ENCODE assay signal across 24 mouse cellular contexts in the genomic region with DNA sequence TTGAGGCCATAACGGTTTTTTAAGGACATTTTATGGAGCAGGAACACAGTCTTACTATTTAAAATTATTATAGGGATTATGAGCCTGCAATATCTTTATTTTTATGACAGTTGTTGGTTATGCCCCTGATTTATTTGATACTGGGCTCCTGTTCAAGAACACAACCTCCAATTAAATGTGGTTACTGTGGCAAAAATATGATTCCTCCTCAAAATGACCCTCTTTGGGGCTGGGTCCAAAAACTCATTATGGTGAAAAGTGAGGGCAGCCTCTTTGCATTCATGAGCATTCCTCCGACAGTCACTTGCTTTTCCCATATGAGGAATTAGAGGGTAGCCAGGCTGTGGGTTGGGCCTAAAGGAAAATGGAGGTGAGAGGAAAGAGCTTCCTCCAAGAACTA.
DNase-seq lines count a peak whose midpoint lies in the region; ATAC-seq and TF ChIP-seq lines count a peak whose summit lies in the region.
"Had no signal": no experiment of that assay in that cellular context is flagged by ENCODE, and none has a peak within 500 bp of the region (broad histone marks: within the 10 kb centered on the region; RNA-seq: fewer than 3 reads in every experiment).

No protein-coding gene starts in this region.

- no peaks in the 10 kb centered on the region for H3K9me3 ChIP-seq in lung, embryonic 14.5 days (ENCODE audit: low read depth, low read length)
- H3K9me3 ChIP-seq: embryonic facial prominence, embryonic 13.5 days; forebrain, embryonic 10.5 days; G1E; heart, embryonic 15.5 days; hindbrain, embryonic 13.5 days had no signal

- H3K27me3 ChIP-seq in lung, embryonic 14.5 days (ENCODE audit: insufficient read depth, low read length) = no peaks in the 10 kb centered on the region
- H3K27me3 ChIP-seq: embryonic facial prominence, embryonic 13.5 days; heart, embryonic 15.5 days; hindbrain, embryonic 13.5 days; Patski had no signal

- peak; percentile 33 for DNase-seq in lung, embryonic 14.5 days
- DNase-seq in lung, adult 2 months = no peak
- DNase-seq in Muller cell, postnatal 12 days (ENCODE audit: inconsistent ontology term) = peak; percentile 75
- peak; percentile 66 for DNase-seq in adipocyte (ENCODE audit: low spot score)
- DNase-seq in kidney, postnatal 14 days = no peak
- no peak for DNase-seq in urinary bladder, postnatal 10 days (ENCODE audit: low spot score)
- DNase-seq: adrenal gland, adult 8-10 months; B cell, adult 2 months; cerebellum, adult 11 months; cerebellum, adult 8-10 months; cerebellum, postnatal 14 days; heart, adult 2 months; heart, postnatal 14 days had no signal

- WGBS in lung, embryonic 14.5 days = 51% methylated on average over 2 of the region's 2 CpGs
- 64% methylated on average over 2 of the region's 2 CpGs for WGBS in lung, adult 2 months

- TF ChIP-seq CTCF in lung, embryonic 14.5 days (IDR thresholded peaks at IDR 0.05; ENCODE audit: low read depth) = no peak
- TF ChIP-seq CTCF in lung, adult 2 months (IDR thresholded peaks at IDR 0.05; ENCODE audit: insufficient read depth, low read length) = no peak

- no peaks in the 10 kb centered on the region for H3K36me3 ChIP-seq in lung, embryonic 14.5 days (ENCODE audit: insufficient read depth)
- H3K36me3 ChIP-seq: embryonic facial prominence, embryonic 13.5 days; forebrain, embryonic 10.5 days; G1E; heart, embryonic 15.5 days; hindbrain, embryonic 13.5 days had no signal

- TF ChIP-seq POLR2A in lung, adult 2 months (IDR thresholded peaks at IDR 0.05; ENCODE audit: borderline replicate concordance, extremely low read depth, low read depth, low read length) = no peak

- no peak overlapping the region for H3K4me3 ChIP-seq in lung, embryonic 14.5 days (ENCODE audit: low read depth, low read length)
- H3K4me3 ChIP-seq in lung, adult 2 months (replicated peaks; ENCODE audit: extremely low read depth, low read depth, low read length) = no peak overlapping the region
- H3K4me3 ChIP-seq: embryonic facial prominence, embryonic 13.5 days; erythroblast, embryonic 14.5 days; forebrain, embryonic 10.5 days; heart, adult 2 months; heart, embryonic 15.5 days; hindbrain, embryonic 13.5 days had no signal

- no peaks in the 10 kb centered on the region for H3K4me1 ChIP-seq in lung, embryonic 14.5 days (ENCODE audit: insufficient read depth)
- H3K4me1 ChIP-seq in lung, adult 2 months (ENCODE audit: control insufficient read depth, insufficient read depth, low read length) = no peaks in the 10 kb centered on the region
- H3K4me1 ChIP-seq: forebrain, embryonic 10.5 days; heart, embryonic 15.5 days; hindbrain, embryonic 13.5 days had no signal

- ATAC-seq in lung, embryonic 14.5 days (ENCODE audit: insufficient read depth) = no peak
- ATAC-seq: activated CD4-positive, CD25-positive, alpha-beta regulatory T cell, adult 4 months; CD4-positive, CD25-positive, alpha-beta regulatory T cell, adult 4 months; hindbrain, postnatal 0 days; Patski had no signal

- H3K27ac ChIP-seq in lung, embryonic 14.5 days (ENCODE audit: low read depth) = no peak overlapping the region
- H3K27ac ChIP-seq: forebrain, embryonic 10.5 days; heart, adult 2 months; heart, embryonic 15.5 days; hindbrain, embryonic 13.5 days; hindbrain, postnatal 0 days had no signal

- no peak overlapping the region for H3K4me2 ChIP-seq in lung, embryonic 14.5 days
- H3K4me2 ChIP-seq: embryonic facial prominence, embryonic 13.5 days; heart, embryonic 11.5 days; heart, embryonic 15.5 days; hindbrain, embryonic 13.5 days had no signal

- no peak overlapping the region for H3K9ac ChIP-seq in lung, embryonic 14.5 days
- H3K9ac ChIP-seq: embryonic facial prominence, embryonic 13.5 days; heart, embryonic 15.5 days; hindbrain, embryonic 13.5 days had no signal

Comparison
In these comparisons a context has a peak if more than half of its experiments do, and no peak if none do; other contexts are left out.
1. DNase-seq: peak in lung, embryonic 14.5 days (single experiment), Muller cell, postnatal 12 days (single experiment) and adipocyte (single experiment); none in lung, adult 2 months (single experiment), kidney, postnatal 14 days (single experiment) and urinary bladder, postnatal 10 days (single experiment).